Mouse (Mus musculus) adrenal gland, adult 18-20 months (tissue): ENCODE measurements around the gene Extl1. TPM values are rescaled to one million over a fixed set of nuclear protein-coding genes. Genes with fewer than 3 reads are reported as not detected.
"Not testable (repeated sequence)": the region's sequence is repeated elsewhere in the genome, so short reads cannot be mapped to it uniquely, and the experiment has no call there.

Source experiments
- DNase-seq, 2 experiments: peaks; one replicate each; pipeline ENCODE4 v3.0.0; 2021 to 2022; ENCODE audit warnings: low spot score in 2 of 2
- total RNA-seq, 2 experiments: library from RNA; stranded (reverse); gene quantifications; 1 replicate in 1 of 2; 2 replicates in 1 of 2; pipeline ENCODE4 v1.2.3; 2021

The Extl1 gene
- total RNA-seq, 2 experiments from 2014 or later = 3.3 to 4.2 TPM

DNA sequence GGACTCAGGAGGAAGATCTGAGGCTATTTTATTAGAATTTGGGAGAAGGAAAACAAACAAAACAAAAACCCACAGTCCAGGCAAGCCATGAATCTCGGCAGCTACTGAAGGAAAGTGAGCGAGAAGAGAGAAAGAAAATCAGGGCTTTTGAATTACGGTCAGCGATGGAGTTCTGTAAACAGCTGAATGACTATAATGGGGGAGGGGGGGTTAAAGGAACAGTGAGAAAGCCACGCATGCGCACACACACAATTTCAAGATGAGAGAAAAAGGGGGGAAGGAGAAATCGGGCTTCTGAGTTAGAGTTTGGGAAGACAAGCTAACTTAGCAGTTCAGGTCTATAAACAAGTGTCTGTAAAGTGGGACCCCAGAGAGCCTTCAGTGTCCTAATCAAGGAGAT, 30.7 kb downstream of the Extl1 start:
- no peak for DNase-seq

GRCm38 (mm10) chr4:134352261-134352707, 31.4 kb downstream of the Extl1 start:
- no peak for DNase-seq

GRCm38 (mm10) chr4:134351329-134352260, 32.1 kb downstream of the Extl1 start:
- DNase-seq = no peak

DNA sequence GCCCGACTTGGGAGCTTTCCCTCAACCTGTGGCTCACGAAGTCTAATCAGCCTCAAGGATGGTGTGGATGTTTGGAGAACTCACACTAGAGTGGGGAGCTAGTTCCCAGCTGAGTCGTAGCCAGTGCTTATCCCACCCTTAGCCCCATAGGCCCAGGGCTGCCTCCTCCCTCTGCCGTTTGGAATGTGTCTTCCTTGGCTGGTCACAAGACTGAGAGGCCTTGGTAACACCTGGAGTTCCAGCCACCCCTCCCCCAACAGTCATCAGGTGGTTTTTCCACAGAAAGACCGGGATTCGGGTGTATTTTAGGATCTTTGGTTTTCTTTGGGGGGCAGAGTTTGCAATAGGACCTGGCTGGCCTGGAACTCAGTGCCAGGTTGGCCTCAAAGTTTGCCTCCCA, 33.0 kb downstream of the Extl1 start:
- DNase-seq = no peak

DNA sequence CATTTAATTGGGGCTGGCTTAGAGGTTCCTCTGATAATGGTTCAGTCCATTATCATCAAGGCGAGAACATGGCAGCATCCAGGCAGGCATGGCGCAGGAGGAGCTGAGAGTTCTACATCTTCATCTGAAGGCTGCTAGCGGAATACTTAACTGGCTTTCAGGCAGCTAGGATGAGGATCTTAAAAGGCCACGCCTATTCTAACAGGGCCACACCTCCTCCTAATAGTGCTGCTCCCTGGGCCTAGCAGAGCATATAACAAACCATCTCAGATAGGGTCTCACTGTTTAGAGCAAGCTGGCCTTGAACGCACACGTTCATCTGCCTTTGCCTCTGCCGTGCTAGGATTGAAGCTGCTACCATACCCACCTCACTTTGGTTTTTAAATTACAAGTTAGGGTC, 33.8 kb downstream of the Extl1 start:
- DNase-seq = no peak

GRCm38 (mm10) chr4:134348545-134348944, 35.1 kb downstream of the Extl1 start:
- DNase-seq = no peak

DNA sequence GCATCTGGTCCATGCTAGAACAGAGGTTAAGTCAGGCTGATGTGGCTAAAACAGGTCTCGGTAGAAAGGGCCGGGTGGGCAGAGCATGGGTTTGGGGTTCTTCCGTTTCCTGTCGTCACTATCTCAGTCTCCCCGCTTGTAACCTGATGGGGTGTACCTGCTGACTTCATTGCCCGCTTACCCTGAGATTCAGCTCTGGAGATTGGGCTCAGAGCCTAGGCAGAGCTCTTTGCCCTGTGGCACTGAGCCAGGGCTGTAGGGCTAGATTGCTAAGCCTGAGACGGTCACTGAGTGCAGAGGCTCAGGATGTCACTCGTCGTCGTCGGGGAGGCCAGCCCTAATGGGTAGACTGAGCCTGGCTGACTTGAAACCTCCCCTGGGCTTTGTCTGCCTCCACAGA, 35.6 kb downstream of the Extl1 start:
- no peak for DNase-seq

- no peak for DNase-seq
These were observed 37.8 kb downstream of the Extl1 start for GRCm38 (mm10) chr4:134345802-134346201.

GRCm38 (mm10) chr4:134344620-134345019, 39.0 kb downstream of the Extl1 start:
- no peak for DNase-seq

DNA sequence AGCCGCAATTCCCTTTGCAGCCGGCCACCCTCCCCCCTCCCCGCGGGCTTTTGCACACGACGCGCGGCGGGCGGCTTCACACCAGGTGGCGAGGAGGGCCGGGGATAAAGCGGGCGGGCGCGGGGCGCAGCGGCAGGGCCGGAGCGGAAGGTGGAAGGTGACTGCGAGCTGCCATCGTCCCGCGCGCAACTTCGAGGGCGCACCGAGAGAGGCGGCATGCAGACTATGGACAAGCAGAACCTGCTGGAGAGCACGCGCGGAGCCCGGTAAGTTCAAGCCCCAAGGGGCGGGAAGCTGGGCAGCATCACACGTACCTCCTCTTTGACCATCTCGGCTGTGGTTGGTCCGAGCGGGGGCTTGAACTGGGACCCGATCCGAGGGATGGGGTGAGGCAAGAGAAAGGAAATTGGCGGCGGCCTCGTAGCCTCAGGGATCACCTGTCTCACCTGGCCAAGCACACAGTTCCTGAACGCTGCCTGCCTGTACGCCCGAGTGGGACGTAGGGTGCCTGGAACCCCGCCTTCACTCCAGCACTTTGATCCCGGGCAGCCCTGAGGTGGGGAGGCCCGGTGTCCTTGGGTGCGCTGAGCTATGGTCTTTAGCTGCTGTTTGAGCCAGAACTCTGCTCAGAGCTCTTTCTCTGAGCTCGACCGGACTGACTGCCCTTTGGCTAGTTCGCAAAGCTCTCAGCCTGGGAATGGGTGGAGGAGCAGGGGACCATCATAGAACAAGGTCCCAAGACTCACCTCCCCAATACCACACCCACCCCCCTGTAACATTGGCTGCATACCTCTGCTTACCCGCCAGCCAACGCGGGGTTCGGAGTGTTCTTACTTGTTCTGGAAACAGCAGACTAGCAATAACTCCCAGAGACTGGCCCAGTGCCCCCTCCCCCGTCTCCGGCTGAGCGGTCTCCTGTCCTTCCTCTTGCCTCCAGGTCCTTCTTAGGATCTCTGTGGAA, 40.3 kb downstream of the Extl1 start, which contains the start of gene Slc30a2:
TSS of gene Slc30a2 (plus strand) at position 111 of the 961 bp plus-strand sequence.
- peak in 1 of 2 experiments; percentile 54 for DNase-seq

DNA sequence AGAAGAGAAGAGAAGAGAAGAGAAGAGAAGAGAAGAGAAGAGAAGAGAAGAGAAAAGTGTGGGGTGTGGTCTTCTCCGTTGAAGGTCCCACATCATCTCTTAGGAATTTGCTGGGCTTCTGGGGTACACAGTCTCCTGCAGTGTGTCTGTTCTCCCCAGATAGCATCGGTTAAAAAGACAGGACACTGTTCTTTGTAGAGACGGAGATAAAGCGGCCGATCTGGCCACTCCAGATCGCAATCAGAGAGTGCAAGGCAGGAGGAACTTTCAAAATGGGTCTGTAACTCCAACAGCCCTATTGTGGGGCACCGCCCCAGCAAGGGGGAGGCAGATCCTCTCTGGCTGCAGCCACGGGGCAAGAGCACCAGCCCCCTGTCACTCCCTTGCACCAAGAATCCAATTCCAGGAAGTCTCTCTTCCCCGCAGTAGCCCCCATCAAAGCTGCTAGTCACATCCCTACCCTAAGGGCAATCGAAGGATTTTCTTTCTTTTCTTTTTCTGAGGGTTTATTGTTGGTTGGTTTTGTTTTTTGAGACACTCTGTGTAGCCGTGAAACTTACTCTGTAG, 41.4 kb downstream of the Extl1 start:
- DNase-seq = no peak

GRCm38 (mm10) chr4:134341231-134341630, 42.4 kb downstream of the Extl1 start:
- not testable (repeated sequence) for DNase-seq

- no peak for DNase-seq
These were observed 53.4 kb downstream of the Extl1 start for GRCm38 (mm10) chr4:134330281-134330680.

DNA sequence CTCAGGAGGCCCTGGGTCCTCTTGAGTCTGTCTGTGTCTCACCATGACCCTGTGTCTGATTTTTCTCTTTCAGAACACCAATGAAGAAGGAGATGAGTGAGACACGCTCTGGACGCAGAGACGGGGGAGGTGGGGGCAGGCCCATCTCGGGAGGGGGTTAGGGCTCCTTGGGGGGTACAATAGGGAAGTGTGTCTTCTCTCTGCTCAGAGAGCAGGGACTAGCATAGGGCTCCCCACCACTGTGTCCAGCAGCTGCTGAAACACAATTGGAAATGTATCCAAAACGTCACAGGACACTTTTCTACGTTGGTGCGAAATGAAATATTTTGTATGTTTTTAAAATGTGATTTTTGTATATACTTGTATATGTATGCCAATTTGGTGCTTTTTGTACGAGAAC, 54.8 kb downstream of the Extl1 start:
- DNase-seq = no peak

DNA sequence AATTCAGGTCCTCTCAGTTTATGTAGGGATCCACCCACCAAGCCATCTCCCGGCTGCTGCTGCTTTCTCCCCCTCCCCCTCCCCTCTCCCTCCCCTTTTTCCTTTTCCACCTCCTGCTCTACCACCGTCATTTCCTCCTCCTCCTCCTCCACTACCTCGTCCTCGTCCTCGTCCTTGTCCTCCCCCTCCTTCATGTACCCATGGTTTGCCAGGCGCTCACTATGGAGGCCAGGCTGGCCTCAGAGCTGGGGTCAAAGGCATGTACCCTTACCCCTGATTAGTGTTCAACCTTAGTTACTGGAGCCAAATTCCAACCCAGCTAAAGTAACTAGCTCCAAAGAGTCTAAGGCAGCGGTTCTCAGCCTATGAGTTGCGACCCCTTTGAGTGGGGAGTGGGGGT, 55.5 kb downstream of the Extl1 start:
- no peak for DNase-seq

DNA sequence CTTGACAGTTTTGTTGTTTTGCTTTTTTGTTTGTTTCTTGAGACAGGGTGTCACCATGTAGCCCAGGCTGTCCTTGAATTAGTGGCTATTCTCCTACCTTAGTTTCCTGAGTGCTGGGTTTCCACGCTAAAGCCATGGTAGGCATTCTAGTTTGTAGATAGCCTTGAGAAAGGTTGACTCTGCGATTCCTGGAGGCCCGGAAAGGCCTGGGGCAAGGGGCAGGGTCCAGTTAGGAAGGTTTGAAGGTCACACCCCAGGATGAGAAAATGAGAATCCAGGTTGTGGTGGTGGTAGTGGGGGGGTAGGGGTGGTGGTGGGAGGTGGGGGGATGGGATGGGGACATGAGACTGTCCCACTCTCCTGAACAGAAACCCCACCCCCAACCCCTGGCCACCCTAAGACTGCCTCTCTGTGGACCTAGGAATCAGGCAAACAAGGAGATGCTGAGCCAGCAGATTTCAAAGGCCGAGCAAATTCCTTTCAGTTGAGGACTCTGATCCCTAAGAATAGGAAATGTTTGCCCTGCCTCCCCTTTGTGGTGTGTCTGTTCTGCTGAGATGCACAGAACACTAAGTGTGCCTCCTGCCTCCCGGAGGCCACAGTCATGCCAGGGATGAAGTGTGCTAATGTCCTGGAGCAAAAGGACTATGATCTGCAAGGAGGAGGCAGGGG, 56.7 kb downstream of the Extl1 start:
- no peak for DNase-seq

- DNase-seq = no peak
These were observed 59.0 kb downstream of the Extl1 start for GRCm38 (mm10) chr4:134324655-134325054.

- DNase-seq = no peak
These were observed 62.1 kb downstream of the Extl1 start for GRCm38 (mm10) chr4:134321524-134321923.

GRCm38 (mm10) chr4:134319674-134320073, 64.0 kb downstream of the Extl1 start:
- DNase-seq = no peak

GRCm38 (mm10) chr4:134319074-134319473, 64.6 kb downstream of the Extl1 start:
- DNase-seq = no peak

GRCm38 (mm10) chr4:134316390-134316789, 67.3 kb downstream of the Extl1 start:
- no peak for DNase-seq
